Mouse (Mus musculus): Measurements from ENCODE around the gene Krt82. TPM values are rescaled to one million over a fixed set of nuclear protein-coding genes. Genes with fewer than 3 reads are reported as not detected.
"Not testable (repeated sequence)": the region's sequence is repeated elsewhere in the genome, so short reads cannot be mapped to it uniquely, and the experiment has no call there.

The Krt82 gene
- total RNA-seq, 1 experiment from 2014 or later, result not detected

DNA sequence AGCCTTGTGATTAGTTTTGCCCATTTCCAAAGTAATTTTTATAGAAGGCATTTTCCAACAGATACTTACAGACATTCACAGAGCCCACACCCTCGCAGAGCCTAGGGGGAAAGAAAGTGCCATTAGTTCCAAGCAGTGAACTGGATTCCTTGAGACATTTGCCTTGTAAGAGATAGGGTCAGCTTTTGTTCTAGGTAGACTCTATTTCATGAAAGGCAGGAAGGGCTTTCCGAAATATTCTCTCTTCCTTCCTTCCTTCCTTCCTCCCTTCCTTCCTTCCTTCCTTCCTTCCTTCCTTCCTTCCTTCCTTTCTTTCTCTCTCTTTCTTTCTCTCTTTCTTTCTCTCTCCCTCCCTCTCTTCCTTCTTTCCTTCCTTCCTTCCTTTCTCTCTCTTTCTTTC, 33.3 kb downstream of the Krt82 start, which contains the start of gene Gm49425:
Gene Gm49425 (minus strand): TSS at position 101 of the 400 bp plus-strand sequence.
- not testable (repeated sequence) for DNase-seq

- no peak for DNase-seq
These were observed 42.2 kb downstream of the Krt82 start for GRCm38 (mm10) chr15:101508247-101508646.

- no peak for DNase-seq
These were observed 43.3 kb downstream of the Krt82 start for GRCm38 (mm10) chr15:101506896-101507758.

GRCm38 (mm10) chr15:101497181-101497580, 53.3 kb downstream of the Krt82 start:
- peak; percentile 82 for DNase-seq

GRCm38 (mm10) chr15:101495266-101495665, 55.2 kb downstream of the Krt82 start:
- no peak for DNase-seq

DNA sequence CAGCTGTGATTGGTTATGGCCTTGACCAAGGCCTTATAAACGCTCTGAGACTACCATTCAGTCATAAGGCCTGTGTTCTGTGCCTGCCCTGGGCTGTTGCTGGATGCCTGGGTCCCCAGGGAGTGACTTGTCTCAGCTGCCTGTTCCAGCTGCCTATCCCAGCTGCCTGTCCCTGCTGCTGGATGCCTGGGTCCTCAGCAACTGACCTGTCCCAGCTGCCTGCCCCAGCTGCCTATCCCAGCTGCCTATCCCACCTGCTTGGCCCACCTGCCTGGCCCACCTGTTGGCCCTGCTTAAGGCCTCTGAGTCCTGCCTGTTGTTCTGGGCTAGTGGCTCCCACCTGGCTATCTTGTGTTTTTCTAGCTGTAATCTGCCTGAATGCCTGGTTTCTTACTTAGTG, 56.3 kb downstream of the Krt82 start:
- no peak for DNase-seq

DNA sequence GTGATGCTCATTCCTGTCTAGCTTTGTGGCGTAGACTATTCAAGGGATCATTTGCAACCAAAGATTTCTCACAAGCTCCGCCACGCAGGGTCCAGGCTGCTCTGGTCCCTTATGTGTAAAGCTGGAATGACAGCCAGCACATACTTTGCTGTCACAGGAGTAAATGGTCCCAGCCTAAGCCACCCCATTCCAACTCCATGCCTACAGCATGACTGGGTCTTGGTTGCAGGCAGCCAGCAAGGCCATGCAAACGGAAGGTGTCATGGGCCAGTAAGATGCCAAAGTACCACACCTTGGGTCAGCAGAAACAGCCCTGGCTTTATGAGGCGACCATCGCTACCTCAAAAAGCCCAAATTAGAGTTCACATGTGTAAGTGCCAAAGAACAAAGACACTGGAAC, 56.8 kb downstream of the Krt82 start:
- no peak for DNase-seq

DNA sequence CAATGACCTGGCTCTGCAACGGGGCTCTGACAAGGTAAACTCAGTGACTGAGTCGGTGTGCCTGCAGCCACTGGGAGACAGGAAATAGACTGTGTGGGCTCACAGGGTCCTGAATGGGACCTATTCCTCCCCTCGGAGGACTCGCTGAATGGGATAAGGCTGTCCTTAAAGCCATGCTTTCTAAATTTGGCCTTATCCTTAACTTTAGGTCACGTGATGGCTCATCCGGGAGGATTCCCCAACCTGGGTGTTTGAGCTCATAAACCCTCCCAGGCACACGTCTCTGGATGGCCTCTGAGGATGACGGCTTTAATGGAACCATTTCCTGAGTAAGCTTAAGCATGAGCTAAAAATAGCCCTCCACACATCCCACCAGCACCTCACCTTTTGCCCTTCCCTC, 57.7 kb downstream of the Krt82 start:
- no peak for DNase-seq

- no peak for DNase-seq
These were observed 59.0 kb downstream of the Krt82 start, which contains the start of gene Krt83 for GRCm38 (mm10) chr15:101491431-101491830. Gene Krt83, minus strand, starts transcription at chr15:101491512.

Small RNA genes lying within 50 kb of the gene (microRNA-seq; reads per million reads assigned to microRNA genes)
- 0 reads per million in 2 experiments for gene Gm44393
- gene Gm44460, result 0 reads per million in 2 experiments

Other genes with a start within 250 kb of the Krt82 start
- 0.74 and 1.1 TPM in 2 replicates for gene Krt80, start 180.5 kb downstream of the Krt82 start, total RNA-seq (2021)
- gene Krt7, start 139.6 kb downstream of the Krt82 start, total RNA-seq (2021), result 1.4 and 2.3 TPM in 2 replicates
- not detected in 2 replicates for gene Krt87, start 111.9 kb downstream of the Krt82 start, total RNA-seq (2021)
- gene Krt88, start 102.9 kb downstream of the Krt82 start, total RNA-seq (2021), result not detected in 2 replicates
- gene Krt81, start 86.9 kb downstream of the Krt82 start, total RNA-seq (2021), result not detected in 2 replicates
- gene Krt86, start 77.2 kb downstream of the Krt82 start, total RNA-seq (2021), result not detected in 2 replicates
- not detected in 2 replicates for gene Krt83, start 59.2 kb downstream of the Krt82 start, total RNA-seq (2021)
- gene Gm49425, start 33.4 kb downstream of the Krt82 start, total RNA-seq (2021), result not detected in 2 replicates
- gene Krt84, start 17.8 kb downstream of the Krt82 start, total RNA-seq (2021), result not detected in 2 replicates
- gene Krt90, start 12.3 kb upstream of the Krt82 start, total RNA-seq (2021), result not detected in 2 replicates
- not detected in 2 replicates for gene Krt75, start 23.2 kb upstream of the Krt82 start, total RNA-seq (2021)
- not detected in 2 replicates for gene Gm5414, start 77.5 kb upstream of the Krt82 start, total RNA-seq (2021)
- not detected in 2 replicates for gene Gm5478, start 96.7 kb upstream of the Krt82 start, total RNA-seq (2021)
- not detected in 2 replicates for gene Krt6b, start 129.6 kb upstream of the Krt82 start, total RNA-seq (2021)
- not detected in 2 replicates for gene Krt6a, start 143.6 kb upstream of the Krt82 start, total RNA-seq (2021)
- not detected in 2 replicates for gene Krt5, start 162.2 kb upstream of the Krt82 start, total RNA-seq (2021)
- not detected in 2 replicates for gene Krt71, start 192.4 kb upstream of the Krt82 start, total RNA-seq (2021)
- gene Krt72, start 235.8 kb upstream of the Krt82 start, total RNA-seq (2021), result not detected in 2 replicates

Measured in adrenal gland, postnatal 14 days (tissue).